Mouse (Mus musculus) urinary bladder, adult 18-20 months (tissue): ENCODE measurements at regions not wholly inside any gene's neighbourhood (a gene's known extent, or its start where the extent isn't known, plus 50 kb on each side); places are given as distances from the start of the nearest gene placed in this dataset.

Source experiments
- DNase-seq, 2 experiments: peaks; one replicate each; pipeline ENCODE4 v3.0.0; 2022; ENCODE audit warnings: low spot score in 2 of 2, mixed read lengths in 2 of 2

GRCm38 (mm10) chr3:50761766-50762165 is 318.4 kb upstream of the Slc7a11 start:
- DNase-seq: no peak

- DNase-seq: no peak
These were observed 314.7 kb upstream of the Slc7a11 start for GRCm38 (mm10) chr3:50758106-50758505.

GRCm38 (mm10) chr3:50737173-50737572 is 293.8 kb upstream of the Slc7a11 start:
- DNase-seq: no peak

- no peak for DNase-seq
These were observed 275.6 kb upstream of the Slc7a11 start for GRCm38 (mm10) chr3:50719035-50719434.

- no peak for DNase-seq
These were observed 270.0 kb upstream of the Slc7a11 start for GRCm38 (mm10) chr3:50713463-50713862.

GRCm38 (mm10) chr3:50709415-50709989 is 266.1 kb upstream of the Slc7a11 start:
- DNase-seq: no peak

GRCm38 (mm10) chr3:50706707-50707106 is 263.3 kb upstream of the Slc7a11 start:
- DNase-seq: no peak

- DNase-seq: no peak
These were observed 251.7 kb upstream of the Slc7a11 start for GRCm38 (mm10) chr3:50694904-50695680.

- DNase-seq: no peak
These were observed 251.1 kb upstream of the Slc7a11 start for GRCm38 (mm10) chr3:50694497-50694896.

- DNase-seq: no peak
These were observed 248.9 kb upstream of the Slc7a11 start for GRCm38 (mm10) chr3:50692306-50692705.

GRCm38 (mm10) chr3:50690750-50691149 is 247.3 kb upstream of the Slc7a11 start:
- no peak for DNase-seq

GRCm38 (mm10) chr3:50689375-50689774 is 246.0 kb upstream of the Slc7a11 start:
- no peak for DNase-seq

GRCm38 (mm10) chr3:50687755-50688154 is 244.3 kb upstream of the Slc7a11 start:
- DNase-seq: no peak

- DNase-seq: no peak
These were observed 235.2 kb upstream of the Slc7a11 start for GRCm38 (mm10) chr3:50678611-50678988.

- no peak for DNase-seq
These were observed 234.7 kb upstream of the Slc7a11 start for GRCm38 (mm10) chr3:50677953-50678610.

- DNase-seq: no peak
These were observed 232.4 kb upstream of the Slc7a11 start for GRCm38 (mm10) chr3:50675769-50676168.

- no peak for DNase-seq
These were observed 231.6 kb upstream of the Slc7a11 start for GRCm38 (mm10) chr3:50674860-50675566.

- no peak for DNase-seq
These were observed 221.9 kb upstream of the Slc7a11 start for GRCm38 (mm10) chr3:50665316-50665715.

GRCm38 (mm10) chr3:50660966-50661365 is 217.6 kb upstream of the Slc7a11 start:
- no peak for DNase-seq

- no peak for DNase-seq
These were observed 217.2 kb upstream of the Slc7a11 start for GRCm38 (mm10) chr3:50660566-50660965.

- no peak for DNase-seq
These were observed 214.5 kb upstream of the Slc7a11 start for GRCm38 (mm10) chr3:50657890-50658289.

GRCm38 (mm10) chr3:50654441-50654840 is 211.0 kb upstream of the Slc7a11 start:
- DNase-seq: no peak
